Mouse (Mus musculus) ES-E14 (cell line): ENCODE data around the gene Srxn1. TPM values are rescaled to one million over a fixed set of nuclear protein-coding genes. Genes with fewer than 3 reads are reported as not detected.

Experiments
- DNase-seq: peaks from one replicate; pipeline ENCODE4 v3.0.0-alpha.2; 2013; ENCODE audit warnings: low read depth, low spot score
- H3K27ac ChIP-seq: 2 replicates; pipeline ENCODE4 v1.5.1; 2012; ENCODE audit warnings: low read depth, mild to moderate bottlenecking, low read length, moderate library complexity, mixed read lengths; ENCODE audit not compliant: poor library complexity, insufficient read depth, severe bottlenecking
- H3K36me3 ChIP-seq: 2 replicates; pipeline ENCODE4 v1.6.1; 2012; ENCODE audit warnings: mild to moderate bottlenecking, low read length, moderate library complexity, mixed read lengths; ENCODE audit not compliant: control insufficient read depth, poor library complexity, insufficient read depth, severe bottlenecking
- H3K4me1 ChIP-seq, 2 experiments: fragments of 150-350 bp in 1 of 2; sonication (generic) in 1 of 2; 2 replicates each; pipeline ENCODE4 v1.6.1; 2012; ENCODE audit warnings: low read length in 2 of 2, mild to moderate bottlenecking in 1 of 2, mixed read lengths in 1 of 2; ENCODE audit not compliant: control insufficient read depth in 2 of 2, insufficient read depth in 2 of 2, poor library complexity in 1 of 2
- H3K4me3 ChIP-seq, 2 experiments: fragments of 150-350 bp in 1 of 2; sonication (generic) in 1 of 2; 2 replicates each; pipeline ENCODE4 v1.5.1; 2012; ENCODE audit warnings: low read length in 2 of 2, low read depth in 1 of 2, mild to moderate bottlenecking in 1 of 2, mixed read lengths in 1 of 2; ENCODE audit not compliant: insufficient read depth in 1 of 2, poor library complexity in 1 of 2, severe bottlenecking in 1 of 2
- H3K9ac ChIP-seq: 2 replicates; pipeline ENCODE4 v1.6.1; 2012; ENCODE audit warnings: low read depth, mild to moderate bottlenecking, low read length, mixed read lengths; ENCODE audit not compliant: poor library complexity, insufficient read depth, severe bottlenecking
- H3K9me3 ChIP-seq: fragments of 150-350 bp; sonication (generic); 2 replicates; pipeline ENCODE4 v1.6.1; 2012; ENCODE audit warnings: low read depth, mild to moderate bottlenecking, low read length; ENCODE audit not compliant: control insufficient read depth, insufficient read depth
- CHD2 ChIP-seq: IDR thresholded peaks from 2 replicates; pipeline ENCODE4 v1.6.1; 2014; ENCODE audit warnings: mild to moderate bottlenecking, low read depth, low read length, inconsistent platforms
- HCFC1 ChIP-seq: IDR thresholded peaks from 2 replicates; pipeline ENCODE4 v1.6.1; 2012; ENCODE audit warnings: low read length, inconsistent platforms, borderline replicate concordance; ENCODE audit not compliant: insufficient read depth
- MAFK ChIP-seq: IDR thresholded peaks from 2 replicates; pipeline ENCODE4 v1.6.1; 2014; ENCODE audit warnings: mild to moderate bottlenecking, low read depth, low read length, inconsistent platforms; ENCODE audit not compliant: insufficient read depth
- ZC3H11A ChIP-seq: IDR thresholded peaks from 2 replicates; pipeline ENCODE4 v1.6.1; 2012; ENCODE audit warnings: low read depth, mild to moderate bottlenecking, inconsistent platforms, low read length, borderline replicate concordance
- ZNF384 ChIP-seq: IDR thresholded peaks from 2 replicates; pipeline ENCODE4 v1.6.1; 2012; ENCODE audit warnings: low read depth, low read length, inconsistent platforms
- in situ Hi-C, 2 experiments: fragments of 600-800 bp; cut with MboI; formaldehyde crosslinking; loops; one replicate each; pipeline ENCODE4 v1.15.1; 2025; ENCODE audit warnings: low sequenced_read_pairs in 2 of 2, inconsistent platforms in 1 of 2; ENCODE audit not compliant: unreplicated experiment in 2 of 2
- total RNA-seq: library from RNA; depleted of rRNA; stranded (reverse); fragments of 300-350 nt; gene quantifications from 2 replicates; pipeline ENCODE4 v1.2.3, GENCODE M21; 2012

Srxn1 gene
- total RNA-seq, 1 experiment = 18.3 TPM

GRCm38 (mm10) chr2:152117694-152118093, 12.4 kb downstream of the Srxn1 start:
- no peaks in the 10 kb centered on the region for H3K9me3 ChIP-seq
- no peak for DNase-seq
- peaks cover 7 to 25% of the 10 kb centered on the region in 2 experiments for H3K4me1 ChIP-seq
- TF ChIP-seq CHD2 (no peak), ZC3H11A (no peak), MAFK (no peak), HCFC1 (no peak), ZNF384 (no peak)
- no peak overlapping the region for H3K27ac ChIP-seq
- in situ Hi-C loops = no loop called here
- no peaks in the 10 kb centered on the region for H3K36me3 ChIP-seq
- no peak overlapping the region for H3K9ac ChIP-seq
- no peak overlapping the region for H3K4me3 ChIP-seq

GRCm38 (mm10) chr2:152119228-152119865, 14.0 kb downstream of the Srxn1 start:
- Histone ChIP-seq H3K36me3 (no peaks in the 10 kb centered on the region), H3K4me1 (peaks cover 7 to 16% of the 10 kb centered on the region in 2 experiments), H3K9me3 (no peaks in the 10 kb centered on the region), H3K9ac (no peak overlapping the region), H3K27ac (no peak overlapping the region), H3K4me3 (no peak overlapping the region)
- TF ChIP-seq ZC3H11A (no peak), HCFC1 (no peak), MAFK (no peak), ZNF384 (no peak), CHD2 (no peak)
- DNase-seq = no peak
- in situ Hi-C loops = no loop called here

- in situ Hi-C loops = no loop called here
- no peak for DNase-seq
- Histone ChIP-seq H3K9me3 (no peaks in the 10 kb centered on the region), H3K27ac (no peak overlapping the region), H3K4me3 (no peak overlapping the region), H3K4me1 (peaks cover 3 to 4% of the 10 kb centered on the region in 2 experiments; a peak in 3 of 4 replicates), H3K9ac (no peak overlapping the region), H3K36me3 (no peaks in the 10 kb centered on the region)
- TF ChIP-seq ZC3H11A = no peak
- no peak for TF ChIP-seq HCFC1
- TF ChIP-seq ZNF384 = no peak
- TF ChIP-seq CHD2 = no peak
- TF ChIP-seq MAFK = no peak
These were observed 17.6 kb downstream of the Srxn1 start for GRCm38 (mm10) chr2:152122896-152123295.

GRCm38 (mm10) chr2:152128597-152128996, 23.3 kb downstream of the Srxn1 start:
- no peak for TF ChIP-seq ZNF384
- no peak for TF ChIP-seq HCFC1
- no peak for TF ChIP-seq CHD2
- Histone ChIP-seq H3K9me3 (no peaks in the 10 kb centered on the region), H3K36me3 (no peaks in the 10 kb centered on the region), H3K4me3 (no peak overlapping the region), H3K27ac (no peak overlapping the region), H3K4me1 (peaks cover 2 to 7% of the 10 kb centered on the region in 2 experiments; a peak in 2 of 4 replicates), H3K9ac (no peak overlapping the region)
- in situ Hi-C loops = no loop called here
- no peak for DNase-seq

GRCm38 (mm10) chr2:152129778-152130177, 24.5 kb downstream of the Srxn1 start:
- DNase-seq = no peak
- in situ Hi-C loops = no loop called here
- no peaks in the 10 kb centered on the region for H3K9me3 ChIP-seq
- no peak overlapping the region for H3K4me3 ChIP-seq
- H3K9ac ChIP-seq = no peak overlapping the region
- H3K4me1 ChIP-seq = peaks cover 2 to 7% of the 10 kb centered on the region in 2 experiments; a peak in 2 of 4 replicates
- no peak overlapping the region for H3K27ac ChIP-seq
- TF ChIP-seq HCFC1 = no peak
- TF ChIP-seq ZC3H11A = no peak
- no peak for TF ChIP-seq CHD2
- TF ChIP-seq MAFK = no peak
- no peak for TF ChIP-seq ZNF384
- no peaks in the 10 kb centered on the region for H3K36me3 ChIP-seq
